Mouse (Mus musculus): ENCODE data around the gene Baiap2l1. TPM values are rescaled to one million over a fixed set of nuclear protein-coding genes. Genes with fewer than 3 reads are reported as not detected.

Baiap2l1 gene
- polyA plus RNA-seq, 1 experiment from 2014 or later, result 11.0 TPM

GRCm38 (mm10) chr5:144318286-144318685 lies 39.6 kb downstream of the Baiap2l1 start:
- 41% methylated on average over 6 of the region's 6 CpGs for WGBS

DNA sequence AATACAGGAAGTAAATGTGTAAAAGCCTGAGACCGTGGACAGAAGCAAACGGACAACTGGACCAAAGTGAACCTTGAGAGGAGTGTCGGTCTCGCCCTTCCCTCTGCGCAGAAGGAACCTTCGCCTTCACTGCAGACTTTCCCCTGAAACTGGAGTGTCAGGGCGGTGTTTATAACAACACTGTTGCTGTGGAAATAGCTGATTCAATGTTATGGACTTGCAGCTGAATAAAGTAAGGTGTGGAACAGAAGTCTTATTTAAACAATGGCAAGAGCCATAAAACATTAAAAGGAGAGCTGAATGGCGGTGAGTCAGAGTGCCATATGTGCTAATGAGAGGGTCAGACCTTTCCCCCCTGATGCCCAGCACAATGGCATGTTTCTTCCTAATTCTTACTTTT lies 40.5 kb downstream of the Baiap2l1 start:
- H3K4me1 ChIP-seq (ENCODE audit: control insufficient read depth in 2 of 2, insufficient read depth in 2 of 2, low read length in 2 of 2), result peaks cover 16 to 29% of the 10 kb centered on the region in 2 experiments
- H3K27me3 ChIP-seq (ENCODE audit: control insufficient read depth, insufficient read depth, low read length), result no peaks in the 10 kb centered on the region
- no peaks in the 10 kb centered on the region for H3K36me3 ChIP-seq (ENCODE audit: control insufficient read depth, insufficient read depth, low read length)
- no peak overlapping the region for H3K27ac ChIP-seq (replicated peaks in 1 of 2; ENCODE audit: control insufficient read depth in 1 of 2, insufficient read depth in 1 of 2, low read depth in 2 of 2, low read length in 2 of 2)
- H3K4me3 ChIP-seq (ENCODE audit: control insufficient read depth in 1 of 2, insufficient read depth in 1 of 2, low read depth in 1 of 2, low read length in 2 of 2), result no peak overlapping the region
- no peak for ATAC-seq (ENCODE audit: insufficient number of reproducible peaks, insufficient read depth, low FRiP score, low read depth)
- H3K9me3 ChIP-seq (ENCODE audit: control insufficient read depth, low read length), result no peaks in the 10 kb centered on the region
- no peak overlapping the region for H3K9ac ChIP-seq (ENCODE audit: low read length)
- 90% methylated on average over 8 of the region's 8 CpGs for WGBS
- no peak overlapping the region for H3K4me2 ChIP-seq (ENCODE audit: low read length)

More at GRCm38 (mm10) chr5:144318286-144318685, 39.6 kb downstream of the Baiap2l1 start:
- no peak overlapping the region for H3K27ac ChIP-seq (replicated peaks in 1 of 2; ENCODE audit: control insufficient read depth in 1 of 2, insufficient read depth in 1 of 2, low read depth in 2 of 2, low read length in 2 of 2)
- ATAC-seq (ENCODE audit: insufficient number of reproducible peaks, insufficient read depth, low FRiP score, low read depth), result no peak
- H3K9ac ChIP-seq (ENCODE audit: low read length), result no peak overlapping the region
- no peaks in the 10 kb centered on the region for H3K27me3 ChIP-seq (ENCODE audit: control insufficient read depth, insufficient read depth, low read length)
- H3K9me3 ChIP-seq (ENCODE audit: control insufficient read depth, low read length), result no peaks in the 10 kb centered on the region
- H3K36me3 ChIP-seq (ENCODE audit: control insufficient read depth, insufficient read depth, low read length), result no peaks in the 10 kb centered on the region
- no peak overlapping the region for H3K4me2 ChIP-seq (ENCODE audit: low read length)
- H3K4me1 ChIP-seq (ENCODE audit: control insufficient read depth in 2 of 2, insufficient read depth in 2 of 2, low read length in 2 of 2), result peaks cover 15 to 22% of the 10 kb centered on the region in 2 experiments
- H3K4me3 ChIP-seq (ENCODE audit: control insufficient read depth in 1 of 2, insufficient read depth in 1 of 2, low read depth in 1 of 2, low read length in 2 of 2), result no peak overlapping the region

GRCm38 (mm10) chr5:144316442-144316841 lies 41.5 kb downstream of the Baiap2l1 start:
- H3K4me1 ChIP-seq (ENCODE audit: control insufficient read depth in 2 of 2, insufficient read depth in 2 of 2, low read length in 2 of 2), result peaks cover 14 to 27% of the 10 kb centered on the region in 2 experiments
- ATAC-seq (ENCODE audit: insufficient number of reproducible peaks, insufficient read depth, low FRiP score, low read depth), result no peak
- no peak overlapping the region for H3K27ac ChIP-seq (replicated peaks in 1 of 2; ENCODE audit: control insufficient read depth in 1 of 2, insufficient read depth in 1 of 2, low read depth in 2 of 2, low read length in 2 of 2)
- H3K9ac ChIP-seq (ENCODE audit: low read length), result no peak overlapping the region
- no peaks in the 10 kb centered on the region for H3K9me3 ChIP-seq (ENCODE audit: control insufficient read depth, low read length)
- no peak overlapping the region for H3K4me3 ChIP-seq (ENCODE audit: control insufficient read depth in 1 of 2, insufficient read depth in 1 of 2, low read depth in 1 of 2, low read length in 2 of 2)
- H3K27me3 ChIP-seq (ENCODE audit: control insufficient read depth, insufficient read depth, low read length), result no peaks in the 10 kb centered on the region
- WGBS, result 69% methylated on average over 3 of the region's 3 CpGs
- no peaks in the 10 kb centered on the region for H3K36me3 ChIP-seq (ENCODE audit: control insufficient read depth, insufficient read depth, low read length)
- H3K4me2 ChIP-seq (ENCODE audit: low read length), result no peak overlapping the region

DNA sequence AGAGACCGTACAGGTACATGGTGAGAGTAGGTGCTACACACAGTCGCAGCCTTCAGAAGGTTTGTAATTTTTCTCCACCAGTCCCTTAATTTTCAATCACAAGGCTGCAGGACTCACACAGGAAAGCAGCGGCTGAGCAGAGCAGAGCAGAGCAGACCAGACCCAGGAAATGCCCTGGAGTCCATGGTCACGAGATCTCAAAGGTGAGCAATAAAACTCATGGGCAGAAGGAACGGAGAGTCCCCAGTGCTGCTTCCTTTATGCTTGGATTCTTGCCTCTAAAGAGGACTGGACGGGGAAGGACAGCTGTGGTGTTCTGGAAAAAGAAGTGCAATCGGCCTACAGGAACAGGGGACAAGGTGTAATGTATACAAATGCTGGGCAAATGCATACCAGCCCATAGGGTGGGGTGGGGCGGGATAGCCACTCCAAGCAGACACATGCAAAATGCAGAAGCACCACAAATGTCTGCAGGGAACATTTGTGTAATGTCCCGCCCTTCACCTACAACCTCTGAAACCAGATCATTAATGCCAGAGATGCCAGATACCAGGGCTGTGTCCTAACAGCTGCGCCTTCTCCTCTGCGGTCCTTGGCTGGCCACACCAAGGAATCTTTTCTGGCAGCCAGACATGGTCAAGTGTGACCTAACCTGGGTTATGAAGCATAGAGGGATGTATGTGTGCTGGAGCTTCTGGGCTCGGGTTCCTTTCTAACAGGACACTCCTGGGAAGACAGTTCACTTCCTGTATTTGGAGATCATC lies 43.0 kb downstream of the Baiap2l1 start:
- H3K4me3 ChIP-seq (ENCODE audit: control insufficient read depth in 1 of 2, insufficient read depth in 1 of 2, low read depth in 1 of 2, low read length in 2 of 2), result no peak overlapping the region
- no peak overlapping the region for H3K9ac ChIP-seq (ENCODE audit: low read length)
- no peak for ATAC-seq (ENCODE audit: insufficient number of reproducible peaks, insufficient read depth, low FRiP score, low read depth)
- H3K4me1 ChIP-seq (ENCODE audit: control insufficient read depth in 2 of 2, insufficient read depth in 2 of 2, low read length in 2 of 2), result peaks cover 12 to 20% of the 10 kb centered on the region in 2 experiments
- 86% methylated on average over 12 of the region's 12 CpGs for WGBS
- H3K36me3 ChIP-seq (ENCODE audit: control insufficient read depth, insufficient read depth, low read length), result no peaks in the 10 kb centered on the region
- H3K4me2 ChIP-seq (ENCODE audit: low read length), result no peak overlapping the region
- no peaks in the 10 kb centered on the region for H3K27me3 ChIP-seq (ENCODE audit: control insufficient read depth, insufficient read depth, low read length)
- no peaks in the 10 kb centered on the region for H3K9me3 ChIP-seq (ENCODE audit: control insufficient read depth, low read length)
- no peak overlapping the region for H3K27ac ChIP-seq (replicated peaks in 1 of 2; ENCODE audit: control insufficient read depth in 1 of 2, insufficient read depth in 1 of 2, low read depth in 2 of 2, low read length in 2 of 2)

GRCm38 (mm10) chr5:144313335-144313734 lies 44.6 kb downstream of the Baiap2l1 start:
- no peak for ATAC-seq (ENCODE audit: insufficient number of reproducible peaks, insufficient read depth, low FRiP score, low read depth)
- no peaks in the 10 kb centered on the region for H3K27me3 ChIP-seq (ENCODE audit: control insufficient read depth, insufficient read depth, low read length)
- 14% methylated on average over 5 of the region's 5 CpGs for WGBS
- H3K4me2 ChIP-seq (ENCODE audit: low read length), result no peak overlapping the region
- peak overlapping the region in 1 of 2 experiments; percentile 56; a peak in 2 of 4 replicates for H3K27ac ChIP-seq (replicated peaks in 1 of 2; ENCODE audit: control insufficient read depth in 1 of 2, insufficient read depth in 1 of 2, low read depth in 2 of 2, low read length in 2 of 2)
- no peak overlapping the region for H3K4me3 ChIP-seq (ENCODE audit: control insufficient read depth in 1 of 2, insufficient read depth in 1 of 2, low read depth in 1 of 2, low read length in 2 of 2)
- H3K36me3 ChIP-seq (ENCODE audit: control insufficient read depth, insufficient read depth, low read length), result no peaks in the 10 kb centered on the region
- H3K9ac ChIP-seq (ENCODE audit: low read length), result peak overlapping the region; percentile 21; the same call in 1 of the 2 replicates
- no peaks in the 10 kb centered on the region for H3K9me3 ChIP-seq (ENCODE audit: control insufficient read depth, low read length)
- peaks cover 13 to 28% of the 10 kb centered on the region in 2 experiments for H3K4me1 ChIP-seq (ENCODE audit: control insufficient read depth in 2 of 2, insufficient read depth in 2 of 2, low read length in 2 of 2)

DNA sequence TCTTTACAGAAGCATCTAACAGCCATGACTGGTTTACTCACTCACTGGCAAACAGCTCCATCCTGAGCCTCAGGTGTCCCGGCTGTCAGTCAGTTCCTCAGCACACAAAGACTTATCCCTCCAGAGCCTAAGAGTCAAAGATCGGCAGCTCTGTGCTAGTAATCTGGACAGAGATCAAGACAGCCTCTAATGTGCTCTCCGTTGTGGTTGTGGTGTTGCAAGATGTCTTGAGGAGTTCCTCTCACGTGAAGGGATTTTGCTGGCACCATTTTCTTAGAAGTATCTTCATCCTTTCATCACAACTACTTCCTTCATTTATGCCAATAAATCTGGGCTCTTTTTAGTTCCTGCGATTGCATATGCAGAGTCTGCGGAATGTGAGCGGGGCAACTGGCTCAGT lies 45.7 kb downstream of the Baiap2l1 start:
- H3K4me3 ChIP-seq (ENCODE audit: control insufficient read depth in 1 of 2, insufficient read depth in 1 of 2, low read depth in 1 of 2, low read length in 2 of 2), result no peak overlapping the region
- peaks cover 11 to 28% of the 10 kb centered on the region in 2 experiments for H3K4me1 ChIP-seq (ENCODE audit: control insufficient read depth in 2 of 2, insufficient read depth in 2 of 2, low read length in 2 of 2)
- no peaks in the 10 kb centered on the region for H3K9me3 ChIP-seq (ENCODE audit: control insufficient read depth, low read length)
- H3K36me3 ChIP-seq (ENCODE audit: control insufficient read depth, insufficient read depth, low read length), result no peaks in the 10 kb centered on the region
- H3K4me2 ChIP-seq (ENCODE audit: low read length), result no peak overlapping the region
- H3K9ac ChIP-seq (ENCODE audit: low read length), result no peak overlapping the region
- H3K27ac ChIP-seq (replicated peaks in 1 of 2; ENCODE audit: control insufficient read depth in 1 of 2, insufficient read depth in 1 of 2, low read depth in 2 of 2, low read length in 2 of 2), result no peak overlapping the region
- 79% methylated on average over 7 of the region's 7 CpGs for WGBS
- ATAC-seq (ENCODE audit: insufficient number of reproducible peaks, insufficient read depth, low FRiP score, low read depth), result no peak
- no peaks in the 10 kb centered on the region for H3K27me3 ChIP-seq (ENCODE audit: control insufficient read depth, insufficient read depth, low read length)

DNA sequence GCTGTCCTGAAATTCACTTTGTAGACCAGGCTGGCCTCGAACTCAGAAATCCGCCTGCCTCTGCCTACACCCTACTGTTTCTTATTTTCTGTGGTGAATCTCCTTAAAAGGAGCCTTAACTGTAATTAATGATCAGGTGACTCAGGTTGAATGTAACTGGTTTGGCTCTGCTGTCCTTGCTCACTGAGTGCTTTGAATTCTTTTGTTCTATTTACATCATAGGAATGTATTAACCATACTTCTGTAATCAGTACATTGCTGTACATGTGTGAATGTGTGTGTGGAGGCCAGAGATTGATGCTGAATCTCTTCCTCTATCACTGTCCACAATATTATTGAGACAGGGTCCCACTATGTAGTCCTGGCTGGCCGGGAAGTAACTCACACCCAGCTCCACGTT lies 49.0 kb downstream of the Baiap2l1 start:
- Histone ChIP-seq H3K9ac (ENCODE audit: low read length) (no peak overlapping the region), H3K4me3 (ENCODE audit: control insufficient read depth in 1 of 2, insufficient read depth in 1 of 2, low read depth in 1 of 2, low read length in 2 of 2) (no peak overlapping the region), H3K27me3 (ENCODE audit: control insufficient read depth, insufficient read depth, low read length) (no peaks in the 10 kb centered on the region), H3K36me3 (ENCODE audit: control insufficient read depth, insufficient read depth, low read length) (no peaks in the 10 kb centered on the region), H3K4me1 (ENCODE audit: control insufficient read depth in 2 of 2, insufficient read depth in 2 of 2, low read length in 2 of 2) (peaks cover 9 to 25% of the 10 kb centered on the region in 2 experiments), H3K9me3 (ENCODE audit: control insufficient read depth, low read length) (no peaks in the 10 kb centered on the region), H3K27ac (replicated peaks in 1 of 2; ENCODE audit: control insufficient read depth in 1 of 2, insufficient read depth in 1 of 2, low read depth in 2 of 2, low read length in 2 of 2) (peak overlapping the region; percentile 74 to 76), H3K4me2 (ENCODE audit: low read length) (no peak overlapping the region)
- peak; percentile 46; the same call in 1 of the 2 replicates for ATAC-seq (ENCODE audit: insufficient number of reproducible peaks, insufficient read depth, low FRiP score, low read depth)
- 66% methylated on average over 4 of the region's 4 CpGs for WGBS

All from heart, embryonic 14.5 days (tissue).